8 mouse cellular contexts compared by ENCODE assay signal in the genomic region with DNA sequence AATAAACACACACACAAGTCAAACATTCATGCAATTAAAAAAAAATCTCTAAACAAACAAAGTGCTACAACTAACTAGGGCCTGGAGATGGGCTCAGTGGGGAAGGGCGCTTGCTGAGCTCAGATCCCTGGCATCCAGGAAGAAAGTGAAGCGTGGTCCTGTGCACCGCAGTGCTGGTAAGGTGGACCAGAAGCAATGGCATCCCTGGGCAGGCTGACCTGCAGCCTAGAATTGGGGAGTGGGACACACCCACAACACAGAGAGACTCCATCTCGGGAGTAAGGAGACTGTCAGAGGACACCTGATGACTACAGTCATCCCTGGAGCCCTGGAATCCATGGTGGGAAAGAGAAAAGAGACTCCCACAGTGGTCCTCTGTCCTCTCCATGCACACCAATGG. TPM values are rescaled to one million over a fixed set of nuclear protein-coding genes. Genes with fewer than 3 reads are reported as not detected.
DNase-seq lines count a peak whose midpoint lies in the region; ATAC-seq and TF ChIP-seq lines count a peak whose summit lies in the region.

No protein-coding gene starts in this region.

- TF ChIP-seq EP300 in liver, postnatal 0 days (IDR thresholded peaks at IDR 0.05; ENCODE audit: low read depth) = no peak
- TF ChIP-seq EP300 in ES-Bruce4 (IDR thresholded peaks at IDR 0.05; ENCODE audit: insufficient read depth, low read depth, low read length) = no peak

- H3K4me2 ChIP-seq in heart, embryonic 15.5 days = no peak overlapping the region
- no peak overlapping the region for H3K4me2 ChIP-seq in liver, postnatal 0 days (ENCODE audit: low read depth, low read length)
- no peak overlapping the region for H3K4me2 ChIP-seq in liver, embryonic 11.5 days
- no peak overlapping the region for H3K4me2 ChIP-seq in intestine, embryonic 16.5 days (ENCODE audit: low read depth, low read length)

- no peak overlapping the region for H3K4me3 ChIP-seq in heart, embryonic 15.5 days
- H3K4me3 ChIP-seq in liver, postnatal 0 days (ENCODE audit: low read depth, low read length) = no peak overlapping the region
- no peak overlapping the region for H3K4me3 ChIP-seq in liver, embryonic 11.5 days (ENCODE audit: low read depth, low read length)
- no peak overlapping the region for H3K4me3 ChIP-seq in ES-Bruce4 (ENCODE audit: low read depth, low read length)
- H3K4me3 ChIP-seq in intestine, embryonic 16.5 days (ENCODE audit: low read length) = no peak overlapping the region

- H3K27ac ChIP-seq in heart, embryonic 15.5 days = peak overlapping the region; percentile 84
- H3K27ac ChIP-seq in liver, postnatal 0 days (ENCODE audit: low read depth) = peak overlapping the region; percentile 91
- no peak overlapping the region for H3K27ac ChIP-seq in liver, embryonic 11.5 days (ENCODE audit: low read depth, low read length)
- peak overlapping the region; percentile 54; the same call in 1 of the 2 replicates for H3K27ac ChIP-seq in ES-Bruce4 (ENCODE audit: insufficient read depth, low read length)
- H3K27ac ChIP-seq in intestine, embryonic 16.5 days (ENCODE audit: low read length) = peak overlapping the region; percentile 71

- no peaks in the 10 kb centered on the region for H3K27me3 ChIP-seq in heart, embryonic 15.5 days
- no peaks in the 10 kb centered on the region for H3K27me3 ChIP-seq in liver, postnatal 0 days (ENCODE audit: insufficient read depth, low read length)
- peaks cover 10% of the 10 kb centered on the region for H3K27me3 ChIP-seq in liver, embryonic 11.5 days (replicated peaks; ENCODE audit: control insufficient read depth, insufficient read depth, low read length)
- no peaks in the 10 kb centered on the region for H3K27me3 ChIP-seq in ES-Bruce4 (ENCODE audit: control insufficient read depth, insufficient read depth, low read length, poor library complexity, severe bottlenecking)
- no peaks in the 10 kb centered on the region for H3K27me3 ChIP-seq in intestine, embryonic 16.5 days (replicated peaks; ENCODE audit: control insufficient read depth, insufficient read depth, low read length)

- no peaks in the 10 kb centered on the region for H3K36me3 ChIP-seq in heart, embryonic 15.5 days
- no peaks in the 10 kb centered on the region for H3K36me3 ChIP-seq in liver, postnatal 0 days (replicated peaks; ENCODE audit: insufficient read depth, low read length)
- H3K36me3 ChIP-seq in liver, embryonic 11.5 days (ENCODE audit: control insufficient read depth, insufficient read depth, low read length) = no peaks in the 10 kb centered on the region
- H3K36me3 ChIP-seq in ES-Bruce4 (ENCODE audit: control insufficient read depth, insufficient read depth, low read length, poor library complexity, severe bottlenecking) = no peaks in the 10 kb centered on the region
- no peaks in the 10 kb centered on the region for H3K36me3 ChIP-seq in intestine, embryonic 16.5 days (ENCODE audit: control insufficient read depth, insufficient read depth, low read length)

- intact Hi-C loops in heart, postnatal 25 days (cut with DNase I) = no loop called here

- 86% methylated on average over 4 of the region's 4 CpGs for WGBS in heart, embryonic 15.5 days
- 79% methylated on average over 4 of the region's 4 CpGs for WGBS in liver, postnatal 0 days (ENCODE audit: insufficient replicate concordance)
- 80% methylated on average over 4 of the region's 4 CpGs for WGBS in liver, embryonic 11.5 days
- WGBS in intestine, embryonic 16.5 days = 76% methylated on average over 4 of the region's 4 CpGs

- H3K9me3 ChIP-seq in heart, embryonic 15.5 days (replicated peaks) = no peaks in the 10 kb centered on the region
- H3K9me3 ChIP-seq in liver, postnatal 0 days (ENCODE audit: low read length) = no peaks in the 10 kb centered on the region
- H3K9me3 ChIP-seq in liver, embryonic 11.5 days (ENCODE audit: control insufficient read depth, low read length) = no peaks in the 10 kb centered on the region
- H3K9me3 ChIP-seq in ES-Bruce4 (replicated peaks; ENCODE audit: control insufficient read depth, insufficient read depth, low read length, poor library complexity, severe bottlenecking) = no peaks in the 10 kb centered on the region
- H3K9me3 ChIP-seq in intestine, embryonic 16.5 days (ENCODE audit: control insufficient read depth, low read length) = no peaks in the 10 kb centered on the region

- H3K9ac ChIP-seq in heart, embryonic 15.5 days = no peak overlapping the region
- no peak overlapping the region for H3K9ac ChIP-seq in liver, postnatal 0 days (replicated peaks)
- H3K9ac ChIP-seq in liver, embryonic 11.5 days (ENCODE audit: low read depth, low read length) = no peak overlapping the region
- no peak overlapping the region for H3K9ac ChIP-seq in ES-Bruce4 (ENCODE audit: low read depth, poor library complexity, severe bottlenecking)
- H3K9ac ChIP-seq in intestine, embryonic 16.5 days (ENCODE audit: low read depth, low read length) = no peak overlapping the region

- no peak for TF ChIP-seq CTCF in liver, postnatal 0 days (IDR thresholded peaks at IDR 0.05; ENCODE audit: low read depth)
- no peak for TF ChIP-seq CTCF in ES-Bruce4 (IDR thresholded peaks at IDR 0.05; ENCODE audit: low read depth, low read length)

- no peak for ATAC-seq in heart, embryonic 15.5 days (replicated peaks; ENCODE audit: insufficient number of reproducible peaks, insufficient read depth, low FRiP score, low read depth)
- no peak for ATAC-seq in liver, postnatal 0 days
- no peak for ATAC-seq in liver, embryonic 11.5 days (replicated peaks; ENCODE audit: low FRiP score)
- no peak for ATAC-seq in intestine, embryonic 16.5 days

- no peak for DNase-seq in heart, postnatal 25 days (ENCODE audit: low spot score)
- no peak for DNase-seq in liver, postnatal 0 days
- DNase-seq in liver, embryonic 11.5 days (ENCODE audit: low spot score) = no peak
- DNase-seq in cerebellum, postnatal 36 days = no peak
- no peak for DNase-seq in ovary, postnatal 36 days (ENCODE audit: low spot score)

- peaks cover 77% of the 10 kb centered on the region for H3K4me1 ChIP-seq in heart, embryonic 15.5 days (replicated peaks)
- H3K4me1 ChIP-seq in liver, postnatal 0 days (ENCODE audit: insufficient read depth) = peaks cover 62% of the 10 kb centered on the region
- peaks cover 40% of the 10 kb centered on the region for H3K4me1 ChIP-seq in liver, embryonic 11.5 days (replicated peaks; ENCODE audit: control insufficient read depth, insufficient read depth, low read length)
- peaks cover 24% of the 10 kb centered on the region for H3K4me1 ChIP-seq in ES-Bruce4 (ENCODE audit: control insufficient read depth, insufficient read depth, low read length)
- H3K4me1 ChIP-seq in intestine, embryonic 16.5 days (ENCODE audit: control insufficient read depth, insufficient read depth, low read length) = peaks cover 47% of the 10 kb centered on the region

- TF ChIP-seq POLR2A in ES-Bruce4 (IDR thresholded peaks at IDR 0.05; ENCODE audit: insufficient read depth, low read length) = no peak

RNA-seq across cellular contexts. Expression of gene Ddit4, which starts 21.8 kb away (rescaled TPM):
- 22.7 and 33.4 TPM in 2 replicates for polyA plus RNA-seq in heart, embryonic 15.5 days (2015; fragmentation: Nextera tagmentation; extraction: Ambion mirVana)
- total RNA-seq in heart, postnatal 25 days (2021) = 10 to 100 TPM; 41.8 to 77.1 TPM
- polyA plus RNA-seq in liver, postnatal 0 days (2015; fragmentation: Nextera tagmentation; extraction: Ambion mirVana) = 3.6 and 5.2 TPM in 2 replicates
- 2.7 and 4.3 TPM in 2 replicates for polyA plus RNA-seq in liver, embryonic 11.5 days (2014; fragmentation: Nextera tagmentation; extraction: Ambion mirVana)
- polyA plus RNA-seq in ES-Bruce4 (2011; ENCODE audit: insufficient read depth, insufficient read length, low read depth, missing spikeins) = 172 and 176 TPM in 2 replicates
- 28.6 and 33.1 TPM in 2 replicates for polyA plus RNA-seq in intestine, embryonic 16.5 days (2015; fragmentation: Nextera tagmentation; extraction: Ambion mirVana)

RNA-seq across cellular contexts. Expression of gene Ascc1, which starts 29.2 kb away (rescaled TPM):
- 36.1 and 40.6 TPM in 2 replicates for polyA plus RNA-seq in heart, embryonic 15.5 days (2015; fragmentation: Nextera tagmentation; extraction: Ambion mirVana)
- 10 to 100 TPM; 20.5 to 23.1 TPM for total RNA-seq in heart, postnatal 25 days (2021)
- polyA plus RNA-seq in liver, postnatal 0 days (2015; fragmentation: Nextera tagmentation; extraction: Ambion mirVana) = 14.1 and 14.7 TPM in 2 replicates
- 37.2 and 37.4 TPM in 2 replicates for polyA plus RNA-seq in liver, embryonic 11.5 days (2014; fragmentation: Nextera tagmentation; extraction: Ambion mirVana)
- 52.9 and 53.7 TPM in 2 replicates for polyA plus RNA-seq in ES-Bruce4 (2011; ENCODE audit: insufficient read depth, insufficient read length, low read depth, missing spikeins)
- 47.2 and 47.3 TPM in 2 replicates for polyA plus RNA-seq in intestine, embryonic 16.5 days (2015; fragmentation: Nextera tagmentation; extraction: Ambion mirVana)

RNA-seq across cellular contexts. Expression of gene Anapc16, which starts 29.5 kb away (rescaled TPM):
- polyA plus RNA-seq in heart, embryonic 15.5 days (2015; fragmentation: Nextera tagmentation; extraction: Ambion mirVana) = 85.4 and 92.2 TPM in 2 replicates
- 10 to 100 TPM; 62.1 to 67.4 TPM for total RNA-seq in heart, postnatal 25 days (2021)
- 37.3 and 37.7 TPM in 2 replicates for polyA plus RNA-seq in liver, postnatal 0 days (2015; fragmentation: Nextera tagmentation; extraction: Ambion mirVana)
- 77.4 and 80.0 TPM in 2 replicates for polyA plus RNA-seq in liver, embryonic 11.5 days (2014; fragmentation: Nextera tagmentation; extraction: Ambion mirVana)
- 22.7 and 24.4 TPM in 2 replicates for polyA plus RNA-seq in ES-Bruce4 (2011; ENCODE audit: insufficient read depth, insufficient read length, low read depth, missing spikeins)
- polyA plus RNA-seq in intestine, embryonic 16.5 days (2015; fragmentation: Nextera tagmentation; extraction: Ambion mirVana) = 94.0 and 97.8 TPM in 2 replicates
